Mouse (Mus musculus) brain, embryonic 18.5 days (tissue): ENCODE results near the gene Ggt7.
"Not testable (repeated sequence)": the region's sequence is repeated elsewhere in the genome, so short reads cannot be mapped to it uniquely, and the experiment has no call there.

Experiments
- DNase-seq: peaks from one replicate; pipeline ENCODE4 v3.0.0-alpha.2; 2012; ENCODE audit warnings: low read depth, low spot score

Ggt7 gene

GRCm38 (mm10) chr2:155507721-155508470, 10.1 kb downstream of the Ggt7 start:
- no peak for DNase-seq

- no peak for DNase-seq
Measured at GRCm38 (mm10) chr2:155505811-155506210, 12.2 kb downstream of the Ggt7 start.

GRCm38 (mm10) chr2:155504440-155505355, 13.3 kb downstream of the Ggt7 start:
- no peak for DNase-seq

- DNase-seq = no peak
Measured at GRCm38 (mm10) chr2:155502596-155502995, 15.4 kb downstream of the Ggt7 start.

GRCm38 (mm10) chr2:155490998-155491397, 27.0 kb downstream of the Ggt7 start:
- DNase-seq = no peak

GRCm38 (mm10) chr2:155482021-155482420, 36.0 kb downstream of the Ggt7 start:
- no peak for DNase-seq

- DNase-seq = peak; percentile 56
Measured at GRCm38 (mm10) chr2:155473570-155474088, 44.4 kb downstream of the Ggt7 start, which contains the start of gene Ncoa6. Gene Ncoa6, minus strand, starts transcription at chr2:155473894.

- DNase-seq = no peak
Measured at GRCm38 (mm10) chr2:155472671-155473569, 45.1 kb downstream of the Ggt7 start.

- no peak for DNase-seq
Measured at GRCm38 (mm10) chr2:155466861-155467260, 51.2 kb downstream of the Ggt7 start.

GRCm38 (mm10) chr2:155453591-155453990, 64.4 kb downstream of the Ggt7 start:
- no peak for DNase-seq

- no peak for DNase-seq
Measured at GRCm38 (mm10) chr2:155451256-155451655, 66.8 kb downstream of the Ggt7 start.

GRCm38 (mm10) chr2:155447906-155448305, 70.1 kb downstream of the Ggt7 start:
- DNase-seq = not testable (repeated sequence)

GRCm38 (mm10) chr2:155443446-155443845, 74.6 kb downstream of the Ggt7 start:
- no peak for DNase-seq

GRCm38 (mm10) chr2:155442916-155443315, 75.1 kb downstream of the Ggt7 start:
- no peak for DNase-seq
